Mouse (Mus musculus): ENCODE measurements around the gene Sparcl1.

GRCm38 (mm10) chr5:104074388-104074787, 39.1 kb downstream of the Sparcl1 start:
- TF ChIP-seq POLR2A (IDR thresholded peaks at IDR 0.05; ENCODE audit: control insufficient read depth, extremely low read depth, insufficient read depth, low read length, poor library complexity) (no peak), CTCF (IDR thresholded peaks at IDR 0.05; ENCODE audit: borderline replicate concordance, control insufficient read depth, extremely low read depth, insufficient read depth, low read length, poor library complexity) (peak; percentile 94)
